Mouse (Mus musculus): Measurements from ENCODE around the gene Chst2. TPM values are rescaled to one million over a fixed set of nuclear protein-coding genes. Genes with fewer than 3 reads are reported as not detected.

The Chst2 gene
- polyA plus RNA-seq, 1 experiment from 2014 or later: 13.2 TPM

GRCm38 (mm10) chr9:95351968-95352367 is 54.6 kb downstream of the Chst2 start:
- 81% methylated on average over 2 of the region's 2 CpGs for WGBS
- Histone ChIP-seq H3K9me3 (no peaks in the 10 kb centered on the region), H3K4me2 (no peak overlapping the region), H3K27me3 (no peaks in the 10 kb centered on the region), H3K4me3 (no peak overlapping the region), H3K4me1 (no peaks in the 10 kb centered on the region), H3K36me3 (no peaks in the 10 kb centered on the region), H3K9ac (no peak overlapping the region), H3K27ac (no peak overlapping the region)
- no peak for ATAC-seq (ENCODE audit: insufficient number of reproducible peaks, insufficient read depth, low FRiP score, low TSS enrichment, low read depth)

DNA sequence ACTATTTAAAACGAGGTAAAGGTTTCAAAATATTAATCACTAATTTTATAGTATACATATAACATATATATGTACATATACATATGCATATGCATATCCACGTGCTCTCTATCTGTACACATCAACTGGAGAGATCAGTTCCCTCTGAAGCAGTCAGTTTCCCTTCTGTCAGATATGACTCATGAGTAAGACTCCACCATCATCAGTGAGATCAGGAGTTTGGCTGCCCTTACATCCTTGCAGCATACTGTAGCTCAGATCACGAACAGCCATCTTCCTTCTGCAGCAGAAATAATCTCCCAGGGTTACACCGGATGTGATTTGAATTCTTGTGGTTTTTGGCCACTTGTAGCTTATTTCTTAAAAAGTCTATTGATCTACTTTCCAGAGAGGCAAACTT is 56.0 kb downstream of the Chst2 start:
- Histone ChIP-seq H3K36me3 (no peaks in the 10 kb centered on the region), H3K9me3 (no peaks in the 10 kb centered on the region), H3K27ac (no peak overlapping the region), H3K27me3 (no peaks in the 10 kb centered on the region), H3K9ac (no peak overlapping the region), H3K4me2 (no peak overlapping the region), H3K4me3 (no peak overlapping the region), H3K4me1 (no peaks in the 10 kb centered on the region)
- ATAC-seq (ENCODE audit: insufficient number of reproducible peaks, insufficient read depth, low FRiP score, low TSS enrichment, low read depth): no peak
- 66% methylated on average over 4 of the region's 4 CpGs for WGBS

Other genes starting within 250 kb of the Chst2 start
- gene U2surp, start 105.3 kb upstream of the Chst2 start, polyA plus RNA-seq (2015; fragmentation: Nextera tagmentation; extraction: Ambion mirVana): 169 and 178 TPM in 2 replicates
- 0.15 and 0.32 TPM in 2 replicates for gene Paqr9, start 152.9 kb upstream of the Chst2 start, polyA plus RNA-seq (2015; fragmentation: Nextera tagmentation; extraction: Ambion mirVana)
- gene Pcolce2, start 230.9 kb upstream of the Chst2 start, polyA plus RNA-seq (2015; fragmentation: Nextera tagmentation; extraction: Ambion mirVana): 8.2 and 10.0 TPM in 2 replicates

Data from embryonic facial prominence, embryonic 13.5 days (tissue).